Comparison of ENCODE assay signal across 11 mouse cellular contexts in genomic region chr8:8649536-8649935, GRCm38 (mm10). TPM values are rescaled to one million over a fixed set of nuclear protein-coding genes. Genes with fewer than 3 reads are reported as not detected.
DNase-seq lines count a peak whose midpoint lies in the region; ATAC-seq and TF ChIP-seq lines count a peak whose summit lies in the region.
"Had no signal": no experiment of that assay in that cellular context is flagged by ENCODE, and none has a peak within 500 bp of the region (broad histone marks: within the 10 kb centered on the region; RNA-seq: fewer than 3 reads in every experiment).

No protein-coding gene starts in this region.

- no peaks in the 10 kb centered on the region for H3K9me3 ChIP-seq in heart, embryonic 15.5 days (replicated peaks)
- no peaks in the 10 kb centered on the region for H3K9me3 ChIP-seq in heart, embryonic 10.5 days
- no peaks in the 10 kb centered on the region for H3K9me3 ChIP-seq in E14TG2a.4 (ENCODE audit: low read length)
- H3K9me3 ChIP-seq in embryonic facial prominence, embryonic 15.5 days (replicated peaks), result no peaks in the 10 kb centered on the region
- no peaks in the 10 kb centered on the region for H3K9me3 ChIP-seq in limb, embryonic 13.5 days

- no peaks in the 10 kb centered on the region for H3K27me3 ChIP-seq in heart, embryonic 15.5 days
- no peaks in the 10 kb centered on the region for H3K27me3 ChIP-seq in heart, embryonic 10.5 days (ENCODE audit: insufficient read depth, poor library complexity, severe bottlenecking)
- peaks cover 10% of the 10 kb centered on the region; the same call in 1 of the 2 replicates for H3K27me3 ChIP-seq in E14TG2a.4 (ENCODE audit: insufficient read depth, low read length)
- no peaks in the 10 kb centered on the region for H3K27me3 ChIP-seq in embryonic facial prominence, embryonic 15.5 days
- H3K27me3 ChIP-seq in limb, embryonic 13.5 days, result no peaks in the 10 kb centered on the region

- no peaks in the 10 kb centered on the region for H3K36me3 ChIP-seq in heart, embryonic 15.5 days
- peaks cover 9% of the 10 kb centered on the region; the same call in 1 of the 2 replicates for H3K36me3 ChIP-seq in heart, embryonic 10.5 days
- H3K36me3 ChIP-seq in E14TG2a.4 (ENCODE audit: insufficient read depth, low read length), result no peaks in the 10 kb centered on the region
- 0 out of 2 replicates have a peak, but pooled peaks cover 3% of the 10 kb centered on the region for H3K36me3 ChIP-seq in embryonic facial prominence, embryonic 15.5 days
- H3K36me3 ChIP-seq in limb, embryonic 13.5 days, result peaks cover 14% of the 10 kb centered on the region

- no peak for TF ChIP-seq CTCF in E14TG2a.4 (conservative IDR thresholded peaks at IDR 0.05; ENCODE audit: low read length)

- H3K4me1 ChIP-seq in heart, embryonic 15.5 days (replicated peaks), result peaks cover 41% of the 10 kb centered on the region
- H3K4me1 ChIP-seq in heart, embryonic 10.5 days, result peaks cover 43% of the 10 kb centered on the region
- peaks cover 76% of the 10 kb centered on the region for H3K4me1 ChIP-seq in E14TG2a.4 (replicated peaks; ENCODE audit: low read depth, low read length)
- H3K4me1 ChIP-seq in embryonic facial prominence, embryonic 15.5 days, result peaks cover 71% of the 10 kb centered on the region
- peaks cover 84% of the 10 kb centered on the region for H3K4me1 ChIP-seq in limb, embryonic 13.5 days

- H3K9ac ChIP-seq in heart, embryonic 15.5 days, result no peak overlapping the region
- no peak overlapping the region for H3K9ac ChIP-seq in embryonic facial prominence, embryonic 15.5 days
- no peak overlapping the region for H3K9ac ChIP-seq in limb, embryonic 13.5 days

- no peak for DNase-seq in heart, embryonic 10.5 days (ENCODE audit: low spot score)
- no peak for DNase-seq in ovary, postnatal 10 days (ENCODE audit: low spot score)
- DNase-seq in layer of hippocampus, postnatal 10 days (ENCODE audit: low spot score in 2 of 2), result no peak
- DNase-seq in right cerebral cortex, postnatal 36 days (ENCODE audit: low spot score in 2 of 2), result no peak
- DNase-seq: thymus, postnatal 14 days had no signal

- no peak overlapping the region for H3K4me3 ChIP-seq in heart, embryonic 15.5 days
- H3K4me3 ChIP-seq in heart, embryonic 10.5 days, result no peak overlapping the region
- 0 out of 2 replicates have a peak overlapping the region, but pooled peaks have one; percentile 21 for H3K4me3 ChIP-seq in E14TG2a.4 (replicated peaks; ENCODE audit: low read length)
- no peak overlapping the region for H3K4me3 ChIP-seq in embryonic facial prominence, embryonic 15.5 days (replicated peaks)
- no peak overlapping the region; the same call in 1 of the 2 replicates for H3K4me3 ChIP-seq in limb, embryonic 13.5 days
- H3K4me3 ChIP-seq: myocyte had no signal

- H3K4me2 ChIP-seq in heart, embryonic 15.5 days, result no peak overlapping the region
- H3K4me2 ChIP-seq in embryonic facial prominence, embryonic 15.5 days (replicated peaks), result peak overlapping the region; percentile 22
- peak overlapping the region; percentile 27 for H3K4me2 ChIP-seq in limb, embryonic 13.5 days (replicated peaks)

- WGBS in heart, embryonic 15.5 days, result 72% methylated on average over 3 of the region's 3 CpGs
- WGBS in heart, embryonic 10.5 days, result 76% methylated on average over 3 of the region's 3 CpGs
- WGBS in embryonic facial prominence, embryonic 15.5 days, result 68% methylated on average over 3 of the region's 3 CpGs
- WGBS in limb, embryonic 13.5 days, result 70% methylated on average over 3 of the region's 3 CpGs

- H3K27ac ChIP-seq in heart, embryonic 15.5 days, result peak overlapping the region; percentile 30; the same call in 1 of the 2 replicates
- no peak overlapping the region for H3K27ac ChIP-seq in heart, embryonic 10.5 days
- H3K27ac ChIP-seq in embryonic facial prominence, embryonic 15.5 days (replicated peaks), result peak overlapping the region; percentile 65
- H3K27ac ChIP-seq in limb, embryonic 13.5 days, result peak overlapping the region; percentile 33; the same call in 1 of the 2 replicates

- ATAC-seq in heart, embryonic 15.5 days (replicated peaks; ENCODE audit: insufficient number of reproducible peaks, insufficient read depth, low FRiP score, low read depth), result no peak
- no peak for ATAC-seq in embryonic facial prominence, embryonic 15.5 days (ENCODE audit: insufficient number of reproducible peaks, low FRiP score, low TSS enrichment, low read depth)
- ATAC-seq in limb, embryonic 13.5 days (ENCODE audit: low FRiP score, low read depth), result no peak
- ATAC-seq: CD4-positive, CD25-positive, alpha-beta regulatory T cell, adult 4 months had no signal

RNA-seq across cellular contexts. Expression of gene Efnb2, which starts 11.5 kb away (rescaled TPM):
- polyA plus RNA-seq in heart, embryonic 15.5 days (2015; fragmentation: Nextera tagmentation; extraction: Ambion mirVana), result 11.4 and 15.8 TPM in 2 replicates
- polyA plus RNA-seq in heart, embryonic 10.5 days (2016; fragmentation: Nextera tagmentation; extraction: Ambion mirVana), result 15.9 and 24.4 TPM in 2 replicates
- polyA plus RNA-seq in embryonic facial prominence, embryonic 15.5 days (2015; fragmentation: Nextera tagmentation; extraction: Ambion mirVana), result 27.1 and 30.6 TPM in 2 replicates
- 32.6 and 33.3 TPM in 2 replicates for polyA plus RNA-seq in limb, embryonic 13.5 days (2015; fragmentation: Nextera tagmentation; extraction: Ambion mirVana)
- total RNA-seq in layer of hippocampus, postnatal 10 days (2021), result 10 to 100 TPM; 40.8 to 48.9 TPM

RNA-seq across cellular contexts. Expression of gene Arglu1, which starts 40.8 kb away (rescaled TPM):
- polyA plus RNA-seq in heart, embryonic 15.5 days (2015; fragmentation: Nextera tagmentation; extraction: Ambion mirVana), result 79.4 and 85.1 TPM in 2 replicates
- 93.7 and 112 TPM in 2 replicates for polyA plus RNA-seq in heart, embryonic 10.5 days (2016; fragmentation: Nextera tagmentation; extraction: Ambion mirVana)
- polyA plus RNA-seq in embryonic facial prominence, embryonic 15.5 days (2015; fragmentation: Nextera tagmentation; extraction: Ambion mirVana), result 140 and 144 TPM in 2 replicates
- polyA plus RNA-seq in limb, embryonic 13.5 days (2015; fragmentation: Nextera tagmentation; extraction: Ambion mirVana), result 188 and 200 TPM in 2 replicates
- 100 to 1,000 TPM; 118 to 122 TPM for total RNA-seq in layer of hippocampus, postnatal 10 days (2021)
